In the genomic region with DNA sequence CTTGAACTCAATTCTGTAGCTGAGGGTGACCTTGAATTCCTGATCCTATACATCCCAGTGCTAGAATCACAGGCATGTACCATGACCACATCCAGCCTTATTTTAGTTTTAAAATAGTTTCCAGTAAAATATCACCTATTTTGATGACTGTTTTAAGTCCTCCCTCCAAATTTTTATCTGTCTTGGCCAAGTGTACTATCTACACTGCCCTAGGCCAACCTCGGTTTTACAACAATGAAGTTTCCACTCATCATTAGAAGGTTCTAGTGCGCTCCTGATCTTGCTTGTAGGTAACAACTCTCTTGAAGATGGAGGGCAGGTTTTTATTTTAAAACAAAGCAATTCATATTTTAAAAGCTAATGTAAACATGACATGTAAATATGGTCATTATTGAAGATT, we compare ENCODE assay signal across 19 mouse cellular contexts.
"Had no signal": no experiment of that assay in that cellular context is flagged by ENCODE, and none has a peak within 500 bp of the region (broad histone marks: within the 10 kb centered on the region; RNA-seq: fewer than 3 reads in every experiment).

No protein-coding gene starts in this region.

- H3K4me2 ChIP-seq: liver, embryonic 15.5 days; lung, embryonic 14.5 days; midbrain, embryonic 11.5 days had no signal

- H3K9ac ChIP-seq: liver, embryonic 15.5 days; lung, embryonic 14.5 days had no signal

- H3K36me3 ChIP-seq: liver, embryonic 15.5 days had no signal

- DNase-seq: kidney, adult 18-20 months; kidney, adult 9 months; kidney, postnatal 14 days; kidney, postnatal 4 days; layer of hippocampus, adult 9-11 months; layer of hippocampus, postnatal 36 days; lung, embryonic 14.5 days; right cerebral cortex, postnatal 4 days; thymus, adult 2 months; thymus, postnatal 25 days had no signal

- H3K27me3 ChIP-seq: liver, embryonic 15.5 days; megakaryocyte, embryonic 14.5 days had no signal

- ATAC-seq: inflammation-experienced regulatory T-cells, adult 6 months; intestine, embryonic 16.5 days; lung, postnatal 0 days had no signal

- H3K9me3 ChIP-seq: liver, embryonic 15.5 days had no signal

- H3K4me3 ChIP-seq: left cerebral cortex, adult 2 months; liver, embryonic 15.5 days; megakaryocyte, embryonic 14.5 days had no signal

- H3K27ac ChIP-seq: left cerebral cortex, adult 2 months; liver, embryonic 15.5 days; macrophage; stomach, postnatal 0 days had no signal
